Mouse (Mus musculus) forebrain, embryonic 11.5 days (tissue): ENCODE measurements around the gene Tmem150c. TPM values are rescaled to one million over a fixed set of nuclear protein-coding genes. Genes with fewer than 3 reads are reported as not detected.

Experiments
- ATAC-seq: fragments of 200-750 bp; cut with Nextera tagmentation; replicated peaks from 2 replicates; pipeline ENCODE4 v1.8.0; 2017; ENCODE audit warnings: moderate TSS enrichment; ENCODE audit not compliant: low FRiP score
- DNase-seq: peaks from one replicate; pipeline ENCODE4 v3.0.0-alpha.2; 2017; ENCODE audit warnings: low spot score
- H3K27ac ChIP-seq: fragments of 300-500 bp; sonication (generic); 2 replicates; pipeline ENCODE4 v1.5.1; 2014; ENCODE audit warnings: low read depth, low read length
- H3K27me3 ChIP-seq: fragments of 300-500 bp; sonication (generic); 2 replicates; pipeline ENCODE4 v1.6.1; 2014; ENCODE audit warnings: mild to moderate bottlenecking, low read length, mixed read lengths; ENCODE audit not compliant: control insufficient read depth, insufficient read depth
- H3K36me3 ChIP-seq: fragments of 300-500 bp; sonication (generic); 2 replicates; pipeline ENCODE4 v1.6.1; 2014; ENCODE audit warnings: mild to moderate bottlenecking, low read length, moderate library complexity, mixed read lengths; ENCODE audit not compliant: control insufficient read depth, insufficient read depth
- H3K4me1 ChIP-seq: fragments of 300-500 bp; sonication (generic); replicated peaks from 2 replicates; pipeline ENCODE4 v1.6.1; 2014; ENCODE audit warnings: low read length, mixed read lengths; ENCODE audit not compliant: control insufficient read depth, insufficient read depth
- H3K4me2 ChIP-seq: fragments of 300-500 bp; sonication (generic); 2 replicates; pipeline ENCODE4 v1.6.1; 2014; ENCODE audit warnings: low read depth, mild to moderate bottlenecking, low read length, moderate library complexity, mixed read lengths; ENCODE audit not compliant: severe bottlenecking
- H3K4me3 ChIP-seq: fragments of 300-500 bp; sonication (generic); 2 replicates; pipeline ENCODE4 v1.5.1; 2014; ENCODE audit warnings: low read depth, low read length
- H3K9ac ChIP-seq: fragments of 300-500 bp; sonication (generic); 2 replicates; pipeline ENCODE4 v1.6.1; 2014; ENCODE audit warnings: low read length
- H3K9me3 ChIP-seq: fragments of 300-500 bp; sonication (generic); 2 replicates; pipeline ENCODE4 v1.6.1; 2016; ENCODE audit warnings: low read length, mixed read lengths; ENCODE audit not compliant: control insufficient read depth
- WGBS: fragments of 180-500 bp; shearing (Covaris S2); extraction: QIAGEN DNeasy Blood & Tissue Kit; methylation state at CpG from one replicate; pipeline ENCODE4 v1.1.7; 2014; 5-methylcytosine and 5-hydroxymethylcytosine counted together
- polyA plus RNA-seq: library from polyadenylated mRNA; unstranded; fragments of >200 nt; fragmentation: Nextera tagmentation; extraction: Ambion mirVana; gene quantifications from 2 replicates; pipeline ENCODE4 v1.2.1, GENCODE M21; 2014

The Tmem150c gene
- polyA plus RNA-seq, 1 experiment from 2014 or later, result 2.4 TPM

GRCm38 (mm10) chr5:100162053-100162452 lies 2.4 kb upstream of the Tmem150c start:
- H3K4me2 ChIP-seq, result no peak overlapping the region
- no peak overlapping the region for H3K27ac ChIP-seq
- H3K9ac ChIP-seq, result no peak overlapping the region
- peaks cover 11% of the 10 kb centered on the region for H3K27me3 ChIP-seq
- H3K4me1 ChIP-seq, result peaks cover 4% of the 10 kb centered on the region; the same call in 1 of the 2 replicates
- DNase-seq (no peak), ATAC-seq (no peak)
- H3K4me3 ChIP-seq, result no peak overlapping the region
- no peaks in the 10 kb centered on the region for H3K9me3 ChIP-seq
- H3K36me3 ChIP-seq, result no peaks in the 10 kb centered on the region
- WGBS, result 88% methylated on average over 1 of the region's 1 CpGs

- peak overlapping the region; percentile 97 for H3K4me2 ChIP-seq
- peak overlapping the region; percentile 80 for H3K4me3 ChIP-seq
- ATAC-seq, result peak; percentile 78
- H3K36me3 ChIP-seq, result no peaks in the 10 kb centered on the region
- no peak overlapping the region for H3K27ac ChIP-seq
- H3K9me3 ChIP-seq, result no peaks in the 10 kb centered on the region
- WGBS, result under 1% methylated on average over 73 of the region's 101 CpGs
- peak; percentile 75 for DNase-seq
- peaks cover 12% of the 10 kb centered on the region for H3K27me3 ChIP-seq
- peaks cover 4% of the 10 kb centered on the region; the same call in 1 of the 2 replicates for H3K4me1 ChIP-seq
- H3K9ac ChIP-seq, result peak overlapping the region; percentile 74
These were observed 594 bp downstream of the Tmem150c start for GRCm38 (mm10) chr5:100158791-100159637.

- H3K27me3 ChIP-seq, result peaks cover 12% of the 10 kb centered on the region
- peak overlapping the region; percentile 74; the same call in 1 of the 2 replicates for H3K9ac ChIP-seq
- H3K9me3 ChIP-seq, result no peaks in the 10 kb centered on the region
These were observed 1.3 kb downstream of the Tmem150c start for GRCm38 (mm10) chr5:100158301-100158700.

DNA sequence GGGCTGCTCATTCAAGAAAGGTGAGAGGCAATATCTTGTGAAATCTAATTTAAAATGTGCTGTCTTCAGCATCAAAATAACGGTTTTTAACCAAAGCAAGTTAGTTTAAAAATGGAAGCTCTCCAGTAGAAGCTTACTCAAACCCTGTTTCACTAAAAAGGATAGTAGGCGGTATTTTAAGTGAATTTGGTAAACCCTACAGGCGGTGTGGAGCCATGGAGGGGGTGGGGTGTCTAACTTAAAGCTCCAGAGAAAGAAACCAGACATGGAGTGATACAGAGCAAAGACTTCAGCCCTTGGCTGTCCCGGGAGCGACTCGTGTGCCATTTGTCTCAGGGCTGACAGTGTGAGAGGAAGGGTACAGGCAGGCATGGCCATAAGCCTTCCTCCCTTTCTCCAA lies 4.0 kb downstream of the Tmem150c start:
- WGBS, result 78% methylated on average over 6 of the region's 6 CpGs

More at GRCm38 (mm10) chr5:100158301-100158700, 1.3 kb downstream of the Tmem150c start:
- H3K27ac ChIP-seq, result no peak overlapping the region
- H3K4me2 ChIP-seq, result peak overlapping the region; percentile 97
- H3K4me1 ChIP-seq, result peaks cover 4% of the 10 kb centered on the region; the same call in 1 of the 2 replicates
- no peaks in the 10 kb centered on the region for H3K36me3 ChIP-seq
- H3K4me3 ChIP-seq, result peak overlapping the region; percentile 80
- WGBS, result 18% methylated on average over 13 of the region's 13 CpGs
- no peak for DNase-seq
- no peak for ATAC-seq

GRCm38 (mm10) chr5:100149967-100150366 lies 9.6 kb downstream of the Tmem150c start:
- H3K27ac ChIP-seq, result no peak overlapping the region
- H3K9ac ChIP-seq, result no peak overlapping the region
- no peak overlapping the region for H3K4me2 ChIP-seq
- no peaks in the 10 kb centered on the region for H3K4me1 ChIP-seq
- no peaks in the 10 kb centered on the region for H3K27me3 ChIP-seq
- no peak overlapping the region for H3K4me3 ChIP-seq
- WGBS, result 79% methylated on average over 3 of the region's 3 CpGs
- no peaks in the 10 kb centered on the region for H3K9me3 ChIP-seq
- no peaks in the 10 kb centered on the region for H3K36me3 ChIP-seq
- DNase-seq (no peak), ATAC-seq (no peak)

More for the DNA sequence above, 4.0 kb downstream of the Tmem150c start:
- DNase-seq, result no peak
- no peaks in the 10 kb centered on the region for H3K9me3 ChIP-seq
- no peak overlapping the region for H3K4me3 ChIP-seq
- H3K27me3 ChIP-seq, result peaks cover 12% of the 10 kb centered on the region
- H3K27ac ChIP-seq, result no peak overlapping the region
- ATAC-seq, result no peak
- H3K9ac ChIP-seq, result no peak overlapping the region
- no peaks in the 10 kb centered on the region for H3K36me3 ChIP-seq
- no peak overlapping the region for H3K4me2 ChIP-seq
- peaks cover 4% of the 10 kb centered on the region; the same call in 1 of the 2 replicates for H3K4me1 ChIP-seq

DNA sequence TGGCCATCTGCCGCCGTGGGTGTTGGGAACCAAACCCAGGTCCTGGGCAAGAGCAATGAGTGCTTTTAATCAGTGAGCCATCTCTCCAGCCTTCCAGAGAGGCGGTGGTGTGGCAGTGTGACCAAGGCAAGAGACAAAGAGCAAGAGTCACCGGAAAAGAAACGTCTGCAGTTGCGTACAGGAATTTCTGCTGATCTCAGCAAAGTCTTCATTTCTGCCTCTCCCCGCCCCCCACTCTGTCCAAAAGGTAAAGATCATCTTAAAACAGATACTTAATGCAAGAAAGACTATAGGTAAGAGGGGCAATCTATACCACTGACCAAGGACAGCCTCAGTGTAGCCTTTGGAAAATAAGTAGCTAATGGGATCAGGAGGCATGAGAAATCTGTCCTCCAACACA lies 14.8 kb downstream of the Tmem150c start:
- H3K36me3 ChIP-seq, result no peaks in the 10 kb centered on the region
- H3K9me3 ChIP-seq, result no peaks in the 10 kb centered on the region
- ATAC-seq (no peak), DNase-seq (no peak)
- no peak overlapping the region for H3K4me2 ChIP-seq
- no peak overlapping the region for H3K9ac ChIP-seq
- H3K27me3 ChIP-seq, result no peaks in the 10 kb centered on the region
- H3K4me1 ChIP-seq, result no peaks in the 10 kb centered on the region
- no peak overlapping the region for H3K4me3 ChIP-seq
- no peak overlapping the region for H3K27ac ChIP-seq
- 91% methylated on average over 7 of the region's 7 CpGs for WGBS

DNA sequence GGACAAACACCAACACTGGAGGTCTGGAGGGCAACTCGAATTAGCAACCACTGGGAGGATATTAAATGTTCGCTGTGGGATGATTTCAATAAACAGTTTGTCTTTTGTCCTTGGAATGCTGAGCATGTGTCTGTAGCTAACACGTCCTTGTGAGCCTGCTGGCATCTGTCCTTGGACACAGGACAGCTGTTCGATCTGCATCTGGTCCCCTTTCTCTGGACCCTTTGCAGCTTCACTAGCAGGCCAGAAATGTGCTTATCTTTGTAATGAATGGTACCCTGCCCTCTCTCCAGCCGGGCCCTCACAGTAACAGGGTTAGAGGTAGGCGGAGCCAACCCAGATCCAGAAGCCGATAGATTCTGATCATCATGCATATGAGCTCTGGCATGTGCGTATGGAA lies 32.3 kb downstream of the Tmem150c start:
- Histone ChIP-seq H3K9me3 (no peaks in the 10 kb centered on the region), H3K36me3 (no peaks in the 10 kb centered on the region), H3K27me3 (no peaks in the 10 kb centered on the region), H3K4me3 (no peak overlapping the region), H3K4me1 (no peaks in the 10 kb centered on the region), H3K27ac (no peak overlapping the region), H3K4me2 (no peak overlapping the region), H3K9ac (no peak overlapping the region)
- no peak for ATAC-seq
- no peak for DNase-seq
- 76% methylated on average over 8 of the region's 8 CpGs for WGBS

- no peak overlapping the region for H3K4me3 ChIP-seq
- no peaks in the 10 kb centered on the region for H3K9me3 ChIP-seq
- ATAC-seq, result no peak
- H3K27me3 ChIP-seq, result no peaks in the 10 kb centered on the region
- WGBS, result 81% methylated on average over 12 of the region's 12 CpGs
- no peak overlapping the region for H3K27ac ChIP-seq
- no peak overlapping the region for H3K9ac ChIP-seq
- H3K4me1 ChIP-seq, result no peaks in the 10 kb centered on the region
- no peaks in the 10 kb centered on the region for H3K36me3 ChIP-seq
- no peak overlapping the region for H3K4me2 ChIP-seq
- DNase-seq, result no peak
These were observed 34.0 kb downstream of the Tmem150c start for GRCm38 (mm10) chr5:100125409-100126123.
